Mouse (Mus musculus): ENCODE data around the gene Kcnma1. TPM values are rescaled to one million over a fixed set of nuclear protein-coding genes. Genes with fewer than 3 reads are reported as not detected.

Kcnma1 gene
- total RNA-seq, 2 experiments from 2014 or later = 0.39 to 0.98 TPM

- no peak for DNase-seq
- intact Hi-C loops (cut with DNase I) = no loop called here
These were observed 301.4 kb downstream of the Kcnma1 start for GRCm38 (mm10) chr14:23712891-23713290.

- intact Hi-C loops (cut with DNase I) = no loop called here
- DNase-seq = no peak
These were observed 303.3 kb downstream of the Kcnma1 start for GRCm38 (mm10) chr14:23710954-23711353.

- peak in 1 of 2 experiments; percentile 4 for DNase-seq
- intact Hi-C loops (cut with DNase I) = no loop called here
These were observed 307.5 kb downstream of the Kcnma1 start for GRCm38 (mm10) chr14:23706837-23707236.

GRCm38 (mm10) chr14:23705647-23706046, 308.6 kb downstream of the Kcnma1 start:
- no peak for DNase-seq
- intact Hi-C loops (cut with DNase I) = no loop called here

GRCm38 (mm10) chr14:23704303-23704702, 310.0 kb downstream of the Kcnma1 start:
- intact Hi-C loops (cut with DNase I) = no loop called here
- no peak for DNase-seq

GRCm38 (mm10) chr14:23696341-23696740, 317.9 kb downstream of the Kcnma1 start:
- DNase-seq = no peak
- intact Hi-C loops (cut with DNase I) = no loop called here

- DNase-seq = no peak
- intact Hi-C loops (cut with DNase I) = no loop called here
These were observed 324.6 kb downstream of the Kcnma1 start for GRCm38 (mm10) chr14:23689681-23690080.

GRCm38 (mm10) chr14:23688513-23688912, 325.8 kb downstream of the Kcnma1 start:
- no peak for DNase-seq
- intact Hi-C loops (cut with DNase I) = no loop called here

- intact Hi-C loops (cut with DNase I) = no loop called here
- DNase-seq = no peak
These were observed 329.7 kb downstream of the Kcnma1 start for GRCm38 (mm10) chr14:23684463-23685066.

GRCm38 (mm10) chr14:23682758-23683157, 331.5 kb downstream of the Kcnma1 start:
- peak; percentile 5 to 47 for DNase-seq
- intact Hi-C loops (cut with DNase I) = no loop called here

- DNase-seq = peak in 1 of 2 experiments; percentile 17
- intact Hi-C loops (cut with DNase I) = no loop called here
These were observed 334.9 kb downstream of the Kcnma1 start for GRCm38 (mm10) chr14:23679378-23679777.

- DNase-seq = no peak
- intact Hi-C loops (cut with DNase I) = no loop called here
These were observed 347.9 kb downstream of the Kcnma1 start for GRCm38 (mm10) chr14:23666420-23666819.

- intact Hi-C loops (cut with DNase I) = no loop called here
- no peak for DNase-seq
These were observed 362.6 kb downstream of the Kcnma1 start for GRCm38 (mm10) chr14:23651682-23652081.

GRCm38 (mm10) chr14:23650126-23650525, 364.2 kb downstream of the Kcnma1 start:
- no peak for DNase-seq
- intact Hi-C loops (cut with DNase I) = no loop called here

- intact Hi-C loops (cut with DNase I) = no loop called here
- no peak for DNase-seq
These were observed 368.8 kb downstream of the Kcnma1 start for GRCm38 (mm10) chr14:23645361-23646063.

GRCm38 (mm10) chr14:23643162-23643561, 371.1 kb downstream of the Kcnma1 start:
- DNase-seq = no peak
- intact Hi-C loops (cut with DNase I) = no loop called here

GRCm38 (mm10) chr14:23640665-23641064, 373.6 kb downstream of the Kcnma1 start:
- intact Hi-C loops (cut with DNase I) = loop anchor here (1.0 kb wide), 1 partner anchor 57 kb away; no protein-coding TSS in a partner anchor
- peak in 1 of 2 experiments; percentile 23 for DNase-seq

- intact Hi-C loops (cut with DNase I) = no loop called here
- no peak for DNase-seq
These were observed 376.1 kb downstream of the Kcnma1 start for GRCm38 (mm10) chr14:23638078-23638695.

- intact Hi-C loops (cut with DNase I) = no loop called here
These were observed 378.4 kb downstream of the Kcnma1 start for GRCm38 (mm10) chr14:23635903-23636302.

GRCm38 (mm10) chr14:23633011-23633595, 381.2 kb downstream of the Kcnma1 start:
- intact Hi-C loops (cut with DNase I) = no loop called here
- DNase-seq = no peak

More at GRCm38 (mm10) chr14:23635903-23636302, 378.4 kb downstream of the Kcnma1 start:
- DNase-seq = no peak

- intact Hi-C loops (cut with DNase I) = no loop called here
These were observed 387.4 kb downstream of the Kcnma1 start for GRCm38 (mm10) chr14:23626925-23627324.

More at GRCm38 (mm10) chr14:23626925-23627324, 387.4 kb downstream of the Kcnma1 start:
- no peak for DNase-seq

Data from heart, postnatal 14 days (tissue).